Mouse (Mus musculus) neural tube, embryonic 14.5 days (tissue): ENCODE results near the gene Diaph3. TPM values are rescaled to one million over a fixed set of nuclear protein-coding genes. Genes with fewer than 3 reads are reported as not detected.
"Not testable (repeated sequence)": the region's sequence is repeated elsewhere in the genome, so short reads cannot be mapped to it uniquely, and the experiment has no call there.

Source experiments
- ATAC-seq: fragments of 200-750 bp; cut with Nextera tagmentation; 2 replicates; pipeline ENCODE4 v1.8.0; 2017; ENCODE audit warnings: low read depth, mild to moderate bottlenecking, moderate TSS enrichment, moderate library complexity
- H3K27ac ChIP-seq: fragments of 300-500 bp; sonication (generic); 2 replicates; pipeline ENCODE4 v1.5.1; 2014; ENCODE audit warnings: low read depth, mild to moderate bottlenecking, control low read depth, low read length, moderate library complexity, mixed read lengths
- H3K27me3 ChIP-seq: fragments of 300-500 bp; sonication (generic); 2 replicates; pipeline ENCODE4 v1.6.1; 2014; ENCODE audit warnings: low read length; ENCODE audit not compliant: control insufficient read depth, insufficient read depth
- H3K36me3 ChIP-seq: fragments of 300-500 bp; sonication (generic); 2 replicates; pipeline ENCODE4 v1.6.1; 2014; ENCODE audit warnings: low read length, mixed read lengths; ENCODE audit not compliant: control insufficient read depth, insufficient read depth
- H3K4me1 ChIP-seq: fragments of 300-500 bp; sonication (generic); 2 replicates; pipeline ENCODE4 v1.6.1; 2014; ENCODE audit warnings: low read length; ENCODE audit not compliant: control insufficient read depth, insufficient read depth
- H3K4me2 ChIP-seq: fragments of 300-500 bp; sonication (generic); 2 replicates; pipeline ENCODE4 v1.6.1; 2014; ENCODE audit warnings: mild to moderate bottlenecking, low read depth, low read length, control low read depth
- H3K4me3 ChIP-seq: fragments of 300-500 bp; sonication (generic); 2 replicates; pipeline ENCODE4 v1.5.1; 2014; ENCODE audit warnings: low read depth, low read length, control low read depth, mixed read lengths
- H3K9ac ChIP-seq: fragments of 300-500 bp; sonication (generic); replicated peaks from 2 replicates; pipeline ENCODE4 v1.6.1; 2014; ENCODE audit warnings: low read depth, mild to moderate bottlenecking, control low read depth, low read length, mixed read lengths
- H3K9me3 ChIP-seq: fragments of 300-500 bp; sonication (generic); 2 replicates; pipeline ENCODE4 v1.6.1; 2016; ENCODE audit warnings: low read length; ENCODE audit not compliant: control insufficient read depth
- WGBS: fragments of 180-500 bp; shearing (Covaris S2); extraction: QIAGEN DNeasy Blood & Tissue Kit; methylation state at CpG from one replicate; pipeline ENCODE4 v1.1.7; 2014; 5-methylcytosine and 5-hydroxymethylcytosine counted together
- polyA plus RNA-seq: library from polyadenylated mRNA; unstranded; fragments of >200 nt; fragmentation: Nextera tagmentation; extraction: Ambion mirVana; gene quantifications from 2 replicates; pipeline ENCODE4 v1.2.1, GENCODE M21; 2014

Diaph3 gene
- polyA plus RNA-seq, 1 experiment from 2014 or later: 2.2 TPM

DNA sequence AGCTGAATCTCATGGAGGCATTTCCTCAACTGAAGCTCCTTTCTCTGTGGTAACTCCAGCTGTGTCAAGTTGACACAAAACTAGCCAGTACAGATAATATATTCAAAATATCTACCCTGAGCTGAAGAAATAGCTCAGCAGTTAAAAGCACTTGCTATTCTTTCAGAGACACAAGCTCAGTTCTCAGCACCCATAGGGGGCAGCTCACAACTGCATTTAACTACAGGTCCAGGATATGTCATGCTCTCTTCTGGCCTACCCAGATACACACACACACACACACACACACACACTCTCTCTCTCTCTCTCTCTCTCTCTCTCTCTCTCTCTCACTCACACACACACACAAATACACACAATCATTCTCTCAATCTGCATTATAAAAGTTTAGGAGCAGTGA lies 420.6 kb downstream of the Diaph3 start:
- not testable (repeated sequence) for H3K27me3 ChIP-seq, H3K27ac ChIP-seq, ATAC-seq, H3K36me3 ChIP-seq, H3K9ac ChIP-seq, H3K4me3 ChIP-seq, H3K4me2 ChIP-seq, H3K4me1 ChIP-seq, H3K9me3 ChIP-seq

GRCm38 (mm10) chr14:86714088-86714690 lies 426.8 kb downstream of the Diaph3 start:
- Histone ChIP-seq H3K36me3 (no peaks in the 10 kb centered on the region), H3K27ac (no peak overlapping the region), H3K9ac (no peak overlapping the region), H3K27me3 (no peaks in the 10 kb centered on the region), H3K4me1 (no peaks in the 10 kb centered on the region), H3K4me2 (no peak overlapping the region), H3K9me3 (no peaks in the 10 kb centered on the region), H3K4me3 (no peak overlapping the region)
- ATAC-seq: no peak
- 90% methylated on average over 2 of the region's 2 CpGs for whole genome bisulfite sequencing

DNA sequence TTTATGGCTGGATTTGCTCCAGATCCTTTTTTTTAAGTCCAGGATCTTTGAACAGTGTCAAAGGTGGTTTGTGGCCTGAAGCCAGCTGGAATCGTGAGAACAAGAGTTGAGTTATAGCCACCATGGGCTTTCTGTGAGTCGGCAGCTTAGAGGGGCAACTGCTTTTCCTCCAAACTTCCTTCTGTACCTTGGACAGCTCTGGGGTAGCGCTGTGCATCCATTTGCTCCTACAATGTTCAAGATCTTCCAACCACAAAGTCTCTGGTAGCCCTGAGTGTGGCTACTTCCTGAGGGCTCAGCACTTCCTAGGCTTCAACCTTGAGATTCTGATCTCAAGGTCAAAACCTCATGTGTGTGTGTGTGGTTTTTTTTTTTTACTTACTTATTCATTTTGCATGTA lies 437.0 kb downstream of the Diaph3 start:
- Histone ChIP-seq H3K9ac (no peak overlapping the region), H3K27me3 (no peaks in the 10 kb centered on the region), H3K4me1 (no peaks in the 10 kb centered on the region), H3K36me3 (no peaks in the 10 kb centered on the region), H3K4me3 (no peak overlapping the region), H3K9me3 (no peaks in the 10 kb centered on the region), H3K4me2 (no peak overlapping the region), H3K27ac (no peak overlapping the region)
- 48% methylated on average over 3 of the region's 3 CpGs for WGBS
- no peak for ATAC-seq

GRCm38 (mm10) chr14:86701145-86701544 lies 439.9 kb downstream of the Diaph3 start:
- H3K4me2 ChIP-seq: no peak overlapping the region
- H3K27ac ChIP-seq: no peak overlapping the region
- H3K9me3 ChIP-seq: no peaks in the 10 kb centered on the region
- 72% methylated on average over 4 of the region's 4 CpGs for WGBS
- H3K9ac ChIP-seq: no peak overlapping the region
- no peaks in the 10 kb centered on the region for H3K36me3 ChIP-seq
- no peak for ATAC-seq
- H3K4me1 ChIP-seq: no peaks in the 10 kb centered on the region
- no peak overlapping the region for H3K4me3 ChIP-seq
- H3K27me3 ChIP-seq: no peaks in the 10 kb centered on the region

DNA sequence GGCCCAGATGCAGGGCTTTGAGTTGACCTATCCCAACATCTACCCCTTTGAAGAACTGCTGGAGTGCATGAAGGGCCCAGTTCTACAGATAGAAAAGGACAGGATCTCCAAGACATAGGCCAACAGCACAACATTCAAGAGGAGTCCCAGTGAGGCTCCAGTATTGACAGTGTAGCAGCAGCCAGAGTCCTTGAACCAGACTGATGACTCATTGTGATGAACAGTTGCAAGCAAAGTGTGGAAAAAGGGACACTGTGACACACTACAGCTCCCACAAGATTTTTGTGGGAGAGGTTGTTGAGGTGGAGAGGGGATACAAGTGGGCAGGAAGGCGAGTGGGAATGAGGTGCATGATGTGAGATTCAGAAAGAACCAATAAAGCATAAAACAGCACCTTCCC lies 443.1 kb downstream of the Diaph3 start:
- H3K27ac ChIP-seq: no peak overlapping the region
- H3K36me3 ChIP-seq: no peaks in the 10 kb centered on the region
- no peak for ATAC-seq
- WGBS: 92% methylated on average over 1 of the region's 1 CpGs
- no peak overlapping the region for H3K4me2 ChIP-seq
- H3K4me3 ChIP-seq: no peak overlapping the region
- no peaks in the 10 kb centered on the region for H3K9me3 ChIP-seq
- H3K27me3 ChIP-seq: no peaks in the 10 kb centered on the region
- H3K9ac ChIP-seq: no peak overlapping the region
- H3K4me1 ChIP-seq: no peaks in the 10 kb centered on the region

DNA sequence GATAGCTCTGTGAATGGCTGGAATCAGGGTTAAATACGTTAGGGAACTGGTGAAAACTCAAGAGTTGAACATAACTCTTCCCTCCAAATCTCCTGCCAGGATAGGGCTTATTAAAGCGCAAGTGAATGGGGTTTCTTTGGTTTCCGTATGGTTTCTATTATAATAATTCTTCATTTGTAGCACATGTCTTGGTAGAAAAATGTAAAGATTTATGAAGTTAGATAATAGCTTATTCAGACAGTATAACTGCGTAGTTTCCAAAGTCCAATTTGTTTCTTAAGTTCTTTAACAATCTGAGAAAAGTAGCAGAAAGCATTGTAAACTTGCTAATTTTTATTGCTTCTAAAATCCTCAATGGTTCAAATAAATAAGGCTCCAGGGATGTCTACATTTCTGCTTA lies 448.3 kb downstream of the Diaph3 start:
- no peaks in the 10 kb centered on the region for H3K36me3 ChIP-seq
- ATAC-seq: no peak
- 50% methylated on average over 4 of the region's 4 CpGs for WGBS
- no peak overlapping the region for H3K27ac ChIP-seq
- H3K4me3 ChIP-seq: no peak overlapping the region
- no peaks in the 10 kb centered on the region for H3K9me3 ChIP-seq
- no peaks in the 10 kb centered on the region for H3K27me3 ChIP-seq
- H3K4me1 ChIP-seq: no peaks in the 10 kb centered on the region
- no peak overlapping the region for H3K4me2 ChIP-seq
- H3K9ac ChIP-seq: no peak overlapping the region

DNA sequence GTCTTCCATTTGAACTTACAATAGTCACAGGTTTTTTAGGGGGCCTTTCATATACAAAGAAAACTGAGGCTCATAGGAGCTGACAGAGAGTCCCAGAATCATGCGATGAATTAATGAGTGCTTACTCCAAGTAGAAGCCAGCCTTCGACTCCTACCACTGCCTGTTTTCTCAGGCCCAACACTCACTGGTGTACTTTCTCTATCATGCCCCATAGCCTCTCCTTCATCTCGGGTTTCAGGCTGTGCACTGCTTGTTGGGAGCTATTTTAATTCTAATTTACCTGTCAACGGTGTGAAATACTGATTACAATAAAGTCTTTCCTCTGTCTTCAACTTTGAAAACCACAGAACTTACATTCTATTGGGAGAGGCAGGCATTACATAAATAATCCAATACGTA lies 449.7 kb downstream of the Diaph3 start:
- no peak overlapping the region for H3K9ac ChIP-seq
- no peak overlapping the region for H3K4me3 ChIP-seq
- no peaks in the 10 kb centered on the region for H3K36me3 ChIP-seq
- H3K4me1 ChIP-seq: no peaks in the 10 kb centered on the region
- H3K4me2 ChIP-seq: no peak overlapping the region
- no peaks in the 10 kb centered on the region for H3K9me3 ChIP-seq
- WGBS: 54% methylated on average over 5 of the region's 5 CpGs
- no peak overlapping the region for H3K27ac ChIP-seq
- H3K27me3 ChIP-seq: no peaks in the 10 kb centered on the region
- ATAC-seq: no peak

DNA sequence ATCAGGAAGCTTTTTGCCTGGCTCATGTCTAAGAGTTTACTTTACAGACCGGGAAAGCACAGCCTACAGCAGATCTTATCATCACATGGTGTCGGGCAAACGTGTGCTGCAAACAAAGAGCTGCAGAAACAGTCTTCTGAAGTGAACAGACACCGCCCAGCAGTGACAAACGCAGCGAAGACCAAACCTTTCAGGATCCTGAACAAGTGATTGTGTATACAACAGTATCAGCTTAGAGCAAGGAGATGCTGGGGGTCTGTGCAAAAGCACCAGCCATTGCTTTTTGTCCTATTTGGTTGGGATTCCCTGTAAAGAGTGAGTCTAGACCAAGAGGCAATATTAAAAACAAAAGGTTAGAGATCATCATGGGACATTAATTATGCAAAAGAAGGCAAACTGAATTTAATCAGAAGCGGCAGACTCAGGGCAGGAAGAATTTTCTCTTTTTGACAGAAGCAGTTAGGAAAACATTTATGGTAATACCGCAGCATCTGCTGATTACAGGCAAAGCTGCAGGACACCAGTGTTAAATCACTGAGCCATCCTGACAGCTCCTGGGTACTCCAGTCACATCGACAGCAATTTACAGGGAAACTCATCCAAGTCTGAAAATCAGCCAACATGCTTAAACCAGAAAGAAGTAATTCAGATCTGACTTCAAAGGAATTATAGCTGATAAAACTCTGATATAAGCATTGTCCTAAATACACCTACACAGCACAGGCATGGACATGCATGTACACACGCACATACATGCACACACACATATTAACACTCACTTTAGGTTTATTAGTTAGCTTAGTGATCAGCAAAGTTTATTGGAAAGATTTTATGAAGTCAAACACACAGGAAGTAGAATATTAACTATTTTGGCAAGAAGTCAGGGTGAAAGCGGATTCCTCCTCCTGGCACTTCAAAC lies 456.2 kb downstream of the Diaph3 start:
- H3K27ac ChIP-seq: peak overlapping the region; percentile 46; the same call in 1 of the 2 replicates
- peak; percentile 76 for ATAC-seq
- peaks cover 9% of the 10 kb centered on the region; the same call in 1 of the 2 replicates for H3K4me1 ChIP-seq
- 35% methylated on average over 11 of the region's 11 CpGs for WGBS
- no peaks in the 10 kb centered on the region for H3K36me3 ChIP-seq
- H3K9ac ChIP-seq: no peak overlapping the region
- H3K9me3 ChIP-seq: no peaks in the 10 kb centered on the region
- H3K27me3 ChIP-seq: no peaks in the 10 kb centered on the region
- H3K4me2 ChIP-seq: no peak overlapping the region
- no peak overlapping the region for H3K4me3 ChIP-seq

- Histone ChIP-seq H3K9me3 (no peaks in the 10 kb centered on the region), H3K27me3 (no peaks in the 10 kb centered on the region), H3K4me3 (no peak overlapping the region), H3K4me2 (no peak overlapping the region), H3K36me3 (no peaks in the 10 kb centered on the region), H3K4me1 (peaks cover 9% of the 10 kb centered on the region; the same call in 1 of the 2 replicates), H3K9ac (no peak overlapping the region), H3K27ac (no peak overlapping the region)
- ATAC-seq: no peak
Measured at GRCm38 (mm10) chr14:86681951-86682350, 459.1 kb downstream of the Diaph3 start.
